Mouse (Mus musculus) hindbrain, embryonic 16.5 days (tissue): ENCODE measurements around the gene Tenm3. TPM values are rescaled to one million over a fixed set of nuclear protein-coding genes. Genes with fewer than 3 reads are reported as not detected.

Experiments used
- ATAC-seq: fragments of 200-750 bp; cut with Nextera tagmentation; 2 replicates; pipeline ENCODE4 v1.8.0; 2017; ENCODE audit warnings: moderate TSS enrichment, moderate library complexity
- H3K27ac ChIP-seq: fragments of 300-500 bp; sonication (generic); 2 replicates; pipeline ENCODE4 v1.5.1; 2014; ENCODE audit warnings: low read depth, mild to moderate bottlenecking, control low read depth, low read length, moderate library complexity
- H3K27me3 ChIP-seq: fragments of 300-500 bp; sonication (generic); replicated peaks from 2 replicates; pipeline ENCODE4 v1.6.1; 2014; ENCODE audit warnings: low read length; ENCODE audit not compliant: control insufficient read depth, insufficient read depth
- H3K36me3 ChIP-seq: fragments of 300-500 bp; sonication (generic); 2 replicates; pipeline ENCODE4 v1.6.1; 2014; ENCODE audit warnings: mild to moderate bottlenecking, low read length, moderate library complexity, mixed read lengths; ENCODE audit not compliant: control insufficient read depth, insufficient read depth
- H3K4me1 ChIP-seq: fragments of 300-500 bp; sonication (generic); 2 replicates; pipeline ENCODE4 v1.6.1; 2014; ENCODE audit warnings: low read depth, low read length; ENCODE audit not compliant: control insufficient read depth, insufficient read depth
- H3K4me2 ChIP-seq: fragments of 300-500 bp; sonication (generic); 2 replicates; pipeline ENCODE4 v1.6.1; 2014; ENCODE audit warnings: mild to moderate bottlenecking, low read length, control low read depth, moderate library complexity
- H3K4me3 ChIP-seq: fragments of 300-500 bp; sonication (generic); 2 replicates; pipeline ENCODE4 v1.5.1; 2014; ENCODE audit warnings: mild to moderate bottlenecking, low read length, control low read depth, moderate library complexity
- H3K9ac ChIP-seq: fragments of 300-500 bp; sonication (generic); 2 replicates; pipeline ENCODE4 v1.6.1; 2014; ENCODE audit warnings: low read depth, mild to moderate bottlenecking, control low read depth, low read length, moderate library complexity
- H3K9me3 ChIP-seq: fragments of 300-500 bp; sonication (generic); 2 replicates; pipeline ENCODE4 v1.6.1; 2014; ENCODE audit warnings: mild to moderate bottlenecking, low read length, moderate library complexity; ENCODE audit not compliant: control insufficient read depth
- WGBS: fragments of 180-500 bp; shearing (Covaris S2); extraction: QIAGEN DNeasy Blood & Tissue Kit; methylation state at CpG from one replicate; pipeline ENCODE4 v1.1.7; 2014; 5-methylcytosine and 5-hydroxymethylcytosine counted together
- polyA plus RNA-seq: library from polyadenylated mRNA; unstranded; fragments of >200 nt; fragmentation: Nextera tagmentation; extraction: Ambion mirVana; gene quantifications from 2 replicates; pipeline ENCODE4 v1.2.1, GENCODE M21; 2015

The Tenm3 gene
- polyA plus RNA-seq, 1 experiment from 2014 or later = 24.2 TPM

GRCm38 (mm10) chr8:48792587-48793326 is 51.0 kb downstream of the Tenm3 start:
- 61% methylated on average over 10 of the region's 10 CpGs for WGBS
- H3K27ac ChIP-seq = no peak overlapping the region
- H3K4me3 ChIP-seq = no peak overlapping the region
- no peak overlapping the region for H3K4me2 ChIP-seq
- no peak for ATAC-seq
- no peaks in the 10 kb centered on the region for H3K4me1 ChIP-seq
- no peak overlapping the region for H3K9ac ChIP-seq
- H3K36me3 ChIP-seq = no peaks in the 10 kb centered on the region
- no peaks in the 10 kb centered on the region for H3K27me3 ChIP-seq
- no peaks in the 10 kb centered on the region for H3K9me3 ChIP-seq

GRCm38 (mm10) chr8:48783308-48783707 is 60.4 kb downstream of the Tenm3 start:
- 84% methylated on average over 9 of the region's 9 CpGs for WGBS

GRCm38 (mm10) chr8:48780628-48781027 is 63.1 kb downstream of the Tenm3 start:
- no peak overlapping the region for H3K9ac ChIP-seq
- H3K4me1 ChIP-seq = peaks cover 1% of the 10 kb centered on the region; the same call in 1 of the 2 replicates
- H3K36me3 ChIP-seq = no peaks in the 10 kb centered on the region
- no peaks in the 10 kb centered on the region for H3K9me3 ChIP-seq
- H3K4me2 ChIP-seq = no peak overlapping the region
- H3K27ac ChIP-seq = no peak overlapping the region
- H3K27me3 ChIP-seq = no peaks in the 10 kb centered on the region
- WGBS = 83% methylated on average over 6 of the region's 6 CpGs
- ATAC-seq = no peak
- no peak overlapping the region for H3K4me3 ChIP-seq

More at GRCm38 (mm10) chr8:48783308-48783707, 60.4 kb downstream of the Tenm3 start:
- Histone ChIP-seq H3K4me1 (no peaks in the 10 kb centered on the region), H3K36me3 (no peaks in the 10 kb centered on the region), H3K27me3 (no peaks in the 10 kb centered on the region), H3K4me3 (no peak overlapping the region), H3K27ac (no peak overlapping the region), H3K9ac (no peak overlapping the region), H3K4me2 (no peak overlapping the region), H3K9me3 (no peaks in the 10 kb centered on the region)
- no peak for ATAC-seq

- Histone ChIP-seq H3K4me2 (no peak overlapping the region), H3K27me3 (no peaks in the 10 kb centered on the region), H3K9me3 (no peaks in the 10 kb centered on the region), H3K36me3 (no peaks in the 10 kb centered on the region), H3K27ac (no peak overlapping the region), H3K9ac (no peak overlapping the region), H3K4me3 (no peak overlapping the region), H3K4me1 (peaks cover 3% of the 10 kb centered on the region; the same call in 1 of the 2 replicates)
- no peak for ATAC-seq
- 91% methylated on average over 4 of the region's 4 CpGs for WGBS
Measured at GRCm38 (mm10) chr8:48779194-48779593, 64.6 kb downstream of the Tenm3 start.

- H3K27me3 ChIP-seq = no peaks in the 10 kb centered on the region
- H3K4me3 ChIP-seq = peak overlapping the region; percentile 1; the same call in 1 of the 2 replicates
- no peaks in the 10 kb centered on the region for H3K9me3 ChIP-seq
- ATAC-seq = no peak
- H3K27ac ChIP-seq = no peak overlapping the region
- no peaks in the 10 kb centered on the region for H3K36me3 ChIP-seq
- peak overlapping the region; percentile 38 for H3K4me2 ChIP-seq
- H3K4me1 ChIP-seq = peaks cover 3% of the 10 kb centered on the region; the same call in 1 of the 2 replicates
- 44% methylated on average over 9 of the region's 9 CpGs for WGBS
- H3K9ac ChIP-seq = no peak overlapping the region
Measured at GRCm38 (mm10) chr8:48776081-48776480, 67.7 kb downstream of the Tenm3 start.

- WGBS = 16% methylated on average over 9 of the region's 9 CpGs
- Histone ChIP-seq H3K4me2 (peak overlapping the region; percentile 38), H3K4me3 (peak overlapping the region; percentile 1; the same call in 1 of the 2 replicates), H3K36me3 (no peaks in the 10 kb centered on the region), H3K9ac (peak overlapping the region; percentile 20; the same call in 1 of the 2 replicates), H3K27me3 (no peaks in the 10 kb centered on the region), H3K9me3 (no peaks in the 10 kb centered on the region), H3K4me1 (peaks cover 3% of the 10 kb centered on the region; the same call in 1 of the 2 replicates), H3K27ac (no peak overlapping the region)
- peak; percentile 41 for ATAC-seq
Measured at GRCm38 (mm10) chr8:48775531-48776037, 68.2 kb downstream of the Tenm3 start.

GRCm38 (mm10) chr8:48774837-48775236 is 68.9 kb downstream of the Tenm3 start:
- ATAC-seq = no peak
- Histone ChIP-seq H3K4me2 (no peak overlapping the region), H3K9me3 (no peaks in the 10 kb centered on the region), H3K27ac (no peak overlapping the region), H3K36me3 (no peaks in the 10 kb centered on the region), H3K4me3 (no peak overlapping the region), H3K27me3 (no peaks in the 10 kb centered on the region), H3K9ac (no peak overlapping the region), H3K4me1 (peaks cover 3% of the 10 kb centered on the region; the same call in 1 of the 2 replicates)
- WGBS = 54% methylated on average over 4 of the region's 4 CpGs

GRCm38 (mm10) chr8:48766545-48767234 is 77.1 kb downstream of the Tenm3 start:
- H3K27me3 ChIP-seq = no peaks in the 10 kb centered on the region
- WGBS = 80% methylated on average over 16 of the region's 16 CpGs
- H3K4me3 ChIP-seq = no peak overlapping the region
- H3K4me2 ChIP-seq = no peak overlapping the region
- no peaks in the 10 kb centered on the region for H3K4me1 ChIP-seq
- no peaks in the 10 kb centered on the region for H3K9me3 ChIP-seq
- no peak overlapping the region for H3K27ac ChIP-seq
- no peak for ATAC-seq
- no peaks in the 10 kb centered on the region for H3K36me3 ChIP-seq
- H3K9ac ChIP-seq = no peak overlapping the region

- H3K27me3 ChIP-seq = no peaks in the 10 kb centered on the region
- H3K9me3 ChIP-seq = no peaks in the 10 kb centered on the region
- no peak overlapping the region for H3K9ac ChIP-seq
- 52% methylated on average over 6 of the region's 6 CpGs for WGBS
- no peak overlapping the region for H3K4me2 ChIP-seq
- no peak overlapping the region for H3K27ac ChIP-seq
- no peaks in the 10 kb centered on the region for H3K36me3 ChIP-seq
- H3K4me3 ChIP-seq = no peak overlapping the region
- no peak for ATAC-seq
- H3K4me1 ChIP-seq = no peaks in the 10 kb centered on the region
Measured at GRCm38 (mm10) chr8:48765212-48765611, 78.5 kb downstream of the Tenm3 start.
